Comparison of ENCODE assay signal across 8 mouse cellular contexts in the genomic region with DNA sequence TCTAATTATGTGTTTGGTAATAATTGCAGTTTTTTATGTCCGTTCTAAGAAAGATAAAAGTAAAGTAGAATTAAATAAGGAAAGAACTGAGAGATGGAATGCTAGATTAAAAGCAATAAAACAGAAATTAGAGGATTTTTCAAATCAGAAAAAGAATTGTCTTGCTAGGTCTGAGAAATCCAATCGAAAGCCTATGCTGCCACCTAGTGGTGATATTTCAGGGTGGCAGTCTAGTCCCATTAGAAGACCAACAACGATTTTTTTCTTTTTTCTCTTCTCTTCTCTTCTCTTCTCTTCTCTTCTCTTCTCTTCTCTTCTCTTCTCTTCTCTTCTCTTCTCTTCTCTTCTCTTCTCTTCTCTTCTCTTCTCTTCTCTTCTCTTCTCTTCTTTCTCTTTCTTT. TPM values are rescaled to one million over a fixed set of nuclear protein-coding genes. Genes with fewer than 3 reads are reported as not detected.
DNase-seq lines count a peak whose midpoint lies in the region; ATAC-seq and TF ChIP-seq lines count a peak whose summit lies in the region.
"Not testable (repeated sequence)": the region's sequence is repeated elsewhere in the genome, so short reads cannot be mapped to it uniquely, and the experiment has no call there.

No protein-coding gene starts in this region.

- peak; percentile 89 for TF ChIP-seq CTCF in kidney, postnatal 0 days (IDR thresholded peaks at IDR 0.05; ENCODE audit: low read depth)
- TF ChIP-seq CTCF in testis, adult 2 months (IDR thresholded peaks at IDR 0.05; ENCODE audit: control insufficient read depth, insufficient read depth, insufficient replicate concordance, low read depth, low read length), result peak; percentile 42; the same call in 1 of the 2 replicates

- ATAC-seq in kidney, postnatal 0 days (replicated peaks; ENCODE audit: low FRiP score, low read depth); limb, embryonic 11.5 days (ENCODE audit: insufficient number of reproducible peaks, low FRiP score, low TSS enrichment, low read depth); neural tube, embryonic 11.5 days (ENCODE audit: insufficient read depth, low FRiP score, low TSS enrichment): not testable (repeated sequence)

- H3K9me3 ChIP-seq in kidney, postnatal 0 days (replicated peaks; ENCODE audit: low read length); limb, embryonic 11.5 days (ENCODE audit: control insufficient read depth, low read length); neural tube, embryonic 11.5 days (ENCODE audit: control insufficient read depth, low read length): not testable (repeated sequence)

- not testable (repeated sequence) for H3K27me3 ChIP-seq in kidney, postnatal 0 days (ENCODE audit: insufficient read depth, low read length); limb, embryonic 11.5 days (ENCODE audit: control insufficient read depth, insufficient read depth, low read length); neural tube, embryonic 11.5 days (ENCODE audit: control insufficient read depth, insufficient read depth, low read length); testis, adult 2 months (ENCODE audit: control insufficient read depth, insufficient read depth, low read length)

- H3K36me3 ChIP-seq in kidney, postnatal 0 days (ENCODE audit: insufficient read depth, low read length); limb, embryonic 11.5 days (ENCODE audit: control insufficient read depth, insufficient read depth, low read length); neural tube, embryonic 11.5 days (ENCODE audit: control insufficient read depth, insufficient read depth, low read length); testis, adult 2 months (ENCODE audit: control insufficient read depth, insufficient read depth, low read length): not testable (repeated sequence)

- not testable (repeated sequence) for H3K9ac ChIP-seq in kidney, postnatal 0 days (ENCODE audit: low read depth, low read length); limb, embryonic 11.5 days (ENCODE audit: low read length); neural tube, embryonic 11.5 days (ENCODE audit: low read length)

- DNase-seq in CD4-positive helper T cell, adult 2 months (ENCODE audit: low read depth, low spot score), result peak; percentile 78
- DNase-seq in adrenal gland, postnatal 25 days, result peak; percentile 63
- peak; percentile 89 for DNase-seq in embryo, embryonic 10.5 days (ENCODE audit: low spot score)
- peak; percentile 70 for DNase-seq in gastrocnemius, postnatal 14 days
- peak; percentile 88 for DNase-seq in kidney, postnatal 0 days (ENCODE audit: low spot score)
- DNase-seq in limb, embryonic 11.5 days (ENCODE audit: low spot score), result peak; percentile 89
- peak; percentile 65 for DNase-seq in neural tube, embryonic 11.5 days (ENCODE audit: low spot score)

- H3K4me3 ChIP-seq in kidney, postnatal 0 days (replicated peaks; ENCODE audit: low read depth, low read length); limb, embryonic 11.5 days (ENCODE audit: low read depth, low read length); neural tube, embryonic 11.5 days (ENCODE audit: low read depth, low read length); testis, adult 2 months (ENCODE audit: control insufficient read depth, low read depth, low read length): not testable (repeated sequence)

- intact Hi-C loops in gastrocnemius, postnatal 14 days (cut with DNase I; ENCODE audit: low total_unique reads), result loop anchor here (10.0 kb wide), 2 partner anchors 94 to 164 kb away; a partner anchor contains a TSS

- not testable (repeated sequence) for H3K27ac ChIP-seq in kidney, postnatal 0 days; limb, embryonic 11.5 days (replicated peaks; ENCODE audit: low read depth, low read length); neural tube, embryonic 11.5 days (ENCODE audit: low read depth, low read length); testis, adult 2 months (ENCODE audit: control insufficient read depth, insufficient read depth, low read depth, low read length)

- WGBS in kidney, postnatal 0 days, result 5% methylated on average over 3 of the region's 3 CpGs
- WGBS in limb, embryonic 11.5 days, result 5% methylated on average over 3 of the region's 3 CpGs
- 9% methylated on average over 3 of the region's 3 CpGs for WGBS in neural tube, embryonic 11.5 days

- not testable (repeated sequence) for H3K4me2 ChIP-seq in kidney, postnatal 0 days (ENCODE audit: low read length); limb, embryonic 11.5 days (ENCODE audit: low read depth, severe bottlenecking); neural tube, embryonic 11.5 days (ENCODE audit: low read depth)

- TF ChIP-seq POLR2A in testis, adult 2 months (IDR thresholded peaks at IDR 0.05; ENCODE audit: control insufficient read depth, low read depth, low read length), result not testable (repeated sequence)

- H3K4me1 ChIP-seq in kidney, postnatal 0 days (replicated peaks; ENCODE audit: insufficient read depth, low read length); limb, embryonic 11.5 days (ENCODE audit: control insufficient read depth, insufficient read depth, low read length); neural tube, embryonic 11.5 days (ENCODE audit: control insufficient read depth, insufficient read depth, low read length); testis, adult 2 months (ENCODE audit: control insufficient read depth, insufficient read depth, low read length): not testable (repeated sequence)

RNA-seq across cellular contexts. Expression of a gene that starts 13.2 kb away (rescaled TPM):
- total RNA-seq in adrenal gland, postnatal 25 days (2021), result not detected in 2 replicates
- total RNA-seq in gastrocnemius, postnatal 14 days (2021), result not detected
- polyA plus RNA-seq in kidney, postnatal 0 days (2015; fragmentation: Nextera tagmentation; extraction: Ambion mirVana), result not detected in 2 replicates
- polyA plus RNA-seq in limb, embryonic 11.5 days (2014; fragmentation: Nextera tagmentation; extraction: Ambion mirVana), result not detected in 2 replicates
- polyA plus RNA-seq in neural tube, embryonic 11.5 days (2014; fragmentation: Nextera tagmentation; extraction: Ambion mirVana), result not detected in 2 replicates
- 0.05 TPM in 1 of 2 replicates, not detected in the other for polyA plus RNA-seq in testis, adult 2 months (2012; rRNA removed)

RNA-seq across cellular contexts. Expression of a gene that starts 56.3 kb away (rescaled TPM):
- 0.27 TPM in 1 of 2 replicates, not detected in the other for total RNA-seq in adrenal gland, postnatal 25 days (2021)
- total RNA-seq in gastrocnemius, postnatal 14 days (2021), result 10 to 100 TPM; 19.2 to 51.0 TPM
- 0.20 TPM in 1 of 2 replicates, not detected in the other for polyA plus RNA-seq in kidney, postnatal 0 days (2015; fragmentation: Nextera tagmentation; extraction: Ambion mirVana)
- polyA plus RNA-seq in limb, embryonic 11.5 days (2014; fragmentation: Nextera tagmentation; extraction: Ambion mirVana), result 0.23 and 0.27 TPM in 2 replicates
- 0.77 TPM in 1 of 2 replicates, not detected in the other for polyA plus RNA-seq in neural tube, embryonic 11.5 days (2014; fragmentation: Nextera tagmentation; extraction: Ambion mirVana)
- 0.49 and 0.96 TPM in 2 replicates for polyA plus RNA-seq in testis, adult 2 months (2012; rRNA removed)
